Mouse (Mus musculus) central nervous system, embryonic 14 days (tissue): ENCODE results near the gene Rtn4rl2. TPM values are rescaled to one million over a fixed set of nuclear protein-coding genes. Genes with fewer than 3 reads are reported as not detected.

Experiments
- polyA plus RNA-seq: library from polyadenylated mRNA; depleted of rRNA; stranded (reverse); fragments of >200 nt; gene quantifications from 2 replicates; pipeline ENCODE4 v1.2.3, GENCODE M21; 2012; rRNA removed

Gene Rtn4rl2
- 17.6 and 21.9 TPM in 2 replicates for polyA plus RNA-seq

DNA sequence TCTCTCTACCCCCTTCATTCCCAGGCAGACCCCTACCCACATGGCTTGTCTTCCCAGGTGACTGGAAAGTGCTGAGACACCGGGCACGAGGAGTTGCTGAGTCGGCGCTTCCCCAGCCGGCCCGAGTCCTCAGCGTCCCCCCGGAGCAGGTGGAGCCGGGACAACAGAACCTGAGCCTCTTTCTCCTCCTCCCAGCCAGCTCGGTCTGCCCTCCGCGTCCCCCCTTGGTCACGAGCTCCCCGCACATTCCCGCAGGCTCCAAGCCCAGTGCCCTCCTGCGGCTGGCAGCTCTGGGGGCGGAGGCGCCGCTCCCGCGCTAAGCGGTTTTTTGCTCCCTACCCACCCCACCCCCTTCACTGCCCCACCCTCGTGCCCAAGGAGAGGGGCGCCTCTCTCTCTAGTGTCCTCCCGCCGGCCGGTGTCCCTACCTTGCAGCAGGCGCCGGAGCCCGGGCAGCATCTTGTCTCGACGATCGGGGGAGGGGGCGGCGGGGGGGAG, at the start of gene Rtn4rl2:
TSS of gene Rtn4rl2 (minus strand) at position 477 of the 498 bp plus-strand sequence.

DNA sequence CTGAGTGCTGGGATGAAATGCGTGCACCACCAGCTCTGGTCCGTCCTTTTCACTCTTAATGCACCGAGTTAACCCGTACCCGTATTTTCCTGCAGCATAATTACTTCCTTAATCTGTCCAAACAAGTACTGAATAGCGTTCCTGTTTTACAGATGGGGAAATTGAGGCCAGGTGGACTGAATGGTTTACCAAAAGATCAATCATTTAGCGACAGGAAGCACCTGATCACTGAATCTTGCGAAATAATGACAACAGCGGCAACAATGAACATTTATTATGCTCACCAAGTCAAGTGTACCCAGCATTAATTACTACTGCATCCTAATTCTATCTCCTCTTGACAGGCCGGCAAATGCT, 47.9 kb downstream of the Rtn4rl2 start, which contains the start of gene Slc43a1:
TSS of gene Slc43a1 (plus strand) at position 258 of the 357 bp plus-strand sequence.

DNA sequence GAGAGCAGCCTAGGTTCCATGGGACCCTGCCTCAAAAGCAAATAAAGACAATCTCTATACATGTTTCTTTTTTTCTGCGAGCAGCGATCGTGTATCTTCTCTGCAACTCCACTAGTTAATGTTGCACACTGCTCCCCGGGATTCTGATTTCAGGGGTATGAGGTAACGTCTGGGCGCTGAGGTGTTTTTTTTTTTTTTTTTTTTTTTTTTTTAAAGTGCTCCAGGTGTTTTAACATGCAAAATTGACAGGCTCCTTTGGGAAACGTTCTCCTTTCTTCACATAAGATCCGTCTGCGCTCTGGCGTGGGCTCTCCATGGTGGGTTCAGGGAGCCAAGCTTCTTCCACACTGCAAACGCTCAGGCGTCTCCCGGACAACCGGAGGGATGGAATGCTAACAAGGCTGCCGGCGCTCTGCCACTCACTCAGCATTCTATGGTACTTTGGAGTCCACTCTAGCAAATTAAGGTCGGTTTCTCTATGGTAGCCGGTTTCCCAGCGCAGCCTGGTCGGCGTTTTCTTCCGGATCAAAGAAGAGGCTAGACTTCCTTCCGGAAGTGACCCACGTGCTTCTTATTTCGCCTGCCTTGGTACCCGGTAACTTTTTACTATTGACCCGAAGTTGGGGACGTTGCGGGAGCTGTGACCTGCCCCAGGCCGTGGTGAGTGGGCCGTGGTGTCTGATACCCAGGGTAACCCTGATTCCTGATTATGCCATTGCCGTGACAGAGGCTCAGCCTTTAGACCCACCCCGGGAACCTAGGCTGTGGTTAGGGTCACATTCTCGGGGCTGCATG, 59.8 kb downstream of the Rtn4rl2 start, which contains the start of gene Timm10:
TSS of gene Timm10 (plus strand) at position 510 of the 795 bp plus-strand sequence.

DNA sequence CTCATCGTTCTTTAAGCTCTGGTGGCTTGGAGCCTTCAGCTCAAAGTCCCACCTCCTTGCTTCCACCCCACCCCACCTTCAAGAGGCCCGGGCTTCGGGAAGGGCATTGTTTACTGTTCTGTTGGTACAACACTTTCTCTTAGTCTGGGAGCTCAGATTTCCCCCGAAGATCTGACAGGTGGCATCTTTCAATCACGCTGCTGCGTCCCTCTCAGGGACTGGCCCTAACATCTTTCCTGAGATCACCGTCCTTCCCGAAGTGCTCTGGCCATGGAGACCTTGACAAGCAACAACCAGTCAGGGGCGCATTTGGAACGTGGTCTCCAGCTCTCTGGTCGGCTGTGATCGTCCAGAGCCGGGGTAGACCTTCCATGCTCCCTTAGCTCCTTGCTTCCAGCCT, 64.0 kb downstream of the Rtn4rl2 start, which contains the start of gene Smtnl1:
TSS of gene Smtnl1 (minus strand) at position 101 of the 400 bp plus-strand sequence.

Other genes with a start within 250 kb of the Rtn4rl2 start
- gene Ctnnd1, start 235.9 kb downstream of the Rtn4rl2 start, polyA plus RNA-seq, result 81.6 and 82.8 TPM in 2 replicates
- 0.03 TPM in 1 of 2 replicates, not detected in the other for gene Btbd18, start 227.6 kb downstream of the Rtn4rl2 start, polyA plus RNA-seq
- 220 and 235 TPM in 2 replicates for gene Selenoh, start 215.9 kb downstream of the Rtn4rl2 start, polyA plus RNA-seq
- gene Gm28635, start 208.7 kb downstream of the Rtn4rl2 start, polyA plus RNA-seq, result 0.03 TPM in 1 of 2 replicates, not detected in the other
- 35.5 and 36.4 TPM in 2 replicates for gene Med19, start 208.3 kb downstream of the Rtn4rl2 start, polyA plus RNA-seq
- 148 and 155 TPM in 2 replicates for gene Tmx2, start 207.6 kb downstream of the Rtn4rl2 start, polyA plus RNA-seq
- gene Zdhhc5, start 171.5 kb downstream of the Rtn4rl2 start, polyA plus RNA-seq, result 30.7 and 30.8 TPM in 2 replicates
- 18.1 and 18.7 TPM in 2 replicates for gene Clp1, start 159.4 kb downstream of the Rtn4rl2 start, polyA plus RNA-seq
- gene Ypel4, start 152.7 kb downstream of the Rtn4rl2 start, polyA plus RNA-seq, result 47.7 and 53.2 TPM in 2 replicates
- gene Gm19426, start 143.1 kb downstream of the Rtn4rl2 start, polyA plus RNA-seq, result 10.2 and 10.9 TPM in 2 replicates
- 28.5 and 38.0 TPM in 2 replicates for gene Serping1, start 111.3 kb downstream of the Rtn4rl2 start, polyA plus RNA-seq
- 13.2 and 17.0 TPM in 2 replicates for gene Ube2l6, start 87.9 kb downstream of the Rtn4rl2 start, polyA plus RNA-seq
- gene Smtnl1, start 64.1 kb downstream of the Rtn4rl2 start, polyA plus RNA-seq, result 0.05 TPM in 1 of 2 replicates, not detected in the other
- gene Timm10, start 59.7 kb downstream of the Rtn4rl2 start, polyA plus RNA-seq, result 83.2 and 86.4 TPM in 2 replicates
- 5.6 and 7.8 TPM in 2 replicates for gene Slc43a1, start 47.9 kb downstream of the Rtn4rl2 start, polyA plus RNA-seq
- 10.4 and 20.1 TPM in 2 replicates for gene Slc43a3, start 49.9 kb upstream of the Rtn4rl2 start, polyA plus RNA-seq
- 0.26 and 0.45 TPM in 2 replicates for gene Prg2, start 93.8 kb upstream of the Rtn4rl2 start, polyA plus RNA-seq
- 0.15 TPM in 1 of 2 replicates, not detected in the other for gene Prg3, start 101.5 kb upstream of the Rtn4rl2 start, polyA plus RNA-seq
- gene Ssrp1, start 150.5 kb upstream of the Rtn4rl2 start, polyA plus RNA-seq, result 230 and 252 TPM in 2 replicates
- gene P2rx3, start 150.8 kb upstream of the Rtn4rl2 start, polyA plus RNA-seq, result 4.0 and 14.1 TPM in 2 replicates
- 42.6 and 54.2 TPM in 2 replicates for gene Tnks1bp1, start 161.3 kb upstream of the Rtn4rl2 start, polyA plus RNA-seq
- gene Aplnr, start 249.5 kb upstream of the Rtn4rl2 start, polyA plus RNA-seq, result 17.1 and 24.1 TPM in 2 replicates